Mouse (Mus musculus) embryonic facial prominence, embryonic 11.5 days (tissue): ENCODE data around the gene Cdh13. TPM values are rescaled to one million over a fixed set of nuclear protein-coding genes. Genes with fewer than 3 reads are reported as not detected.
A peak's percentile ranks its signal among the peaks of the same experiment; 100 is the strongest.

Source experiments
- ATAC-seq: fragments of 200-750 bp; cut with Nextera tagmentation; replicated peaks from 2 replicates; pipeline ENCODE4 v1.8.0; 2017; ENCODE audit warnings: low read depth; ENCODE audit not compliant: insufficient number of reproducible peaks, low FRiP score, low TSS enrichment
- DNase-seq: peaks from one replicate; pipeline ENCODE4 v3.0.0-alpha.2; 2015; ENCODE audit warnings: low spot score
- H3K27ac ChIP-seq: fragments of 300-500 bp; sonication (generic); replicated peaks from 2 replicates; pipeline ENCODE4 v1.5.1; 2014; ENCODE audit warnings: mild to moderate bottlenecking, low read depth, low read length, control low read depth
- H3K27me3 ChIP-seq: fragments of 300-500 bp; sonication (generic); 2 replicates; pipeline ENCODE4 v1.6.1; 2014; ENCODE audit warnings: mild to moderate bottlenecking, low read length, moderate library complexity, mixed read lengths; ENCODE audit not compliant: control insufficient read depth, insufficient read depth
- H3K36me3 ChIP-seq: fragments of 300-500 bp; sonication (generic); replicated peaks from 2 replicates; pipeline ENCODE4 v1.6.1; 2014; ENCODE audit warnings: low read depth, mild to moderate bottlenecking, low read length, moderate library complexity, mixed read lengths; ENCODE audit not compliant: control insufficient read depth, insufficient read depth
- H3K4me1 ChIP-seq: fragments of 300-500 bp; sonication (generic); 2 replicates; pipeline ENCODE4 v1.6.1; 2014; ENCODE audit warnings: low read length, mixed read lengths; ENCODE audit not compliant: control insufficient read depth, insufficient read depth
- H3K4me2 ChIP-seq: fragments of 300-500 bp; sonication (generic); 2 replicates; pipeline ENCODE4 v1.6.1; 2014; ENCODE audit warnings: low read depth, mild to moderate bottlenecking, control low read depth, low read length, moderate library complexity
- H3K4me3 ChIP-seq: fragments of 300-500 bp; sonication (generic); 2 replicates; pipeline ENCODE4 v1.5.1; 2014; ENCODE audit warnings: low read depth, low read length, control low read depth
- H3K9ac ChIP-seq: fragments of 300-500 bp; sonication (generic); replicated peaks from 2 replicates; pipeline ENCODE4 v1.6.1; 2014; ENCODE audit warnings: mild to moderate bottlenecking, control low read depth, low read length
- H3K9me3 ChIP-seq: fragments of 300-500 bp; sonication (generic); replicated peaks from 2 replicates; pipeline ENCODE4 v1.6.1; 2016; ENCODE audit warnings: mild to moderate bottlenecking, low read length, inconsistent platforms, mixed read lengths; ENCODE audit not compliant: control insufficient read depth
- WGBS: fragments of 180-500 bp; shearing (Covaris S2); extraction: QIAGEN DNeasy Blood & Tissue Kit; methylation state at CpG from one replicate; pipeline ENCODE4 v1.1.7; 2014; 5-methylcytosine and 5-hydroxymethylcytosine counted together
- polyA plus RNA-seq: library from polyadenylated mRNA; unstranded; fragments of >200 nt; fragmentation: Nextera tagmentation; extraction: Ambion mirVana; gene quantifications from 2 replicates; pipeline ENCODE4 v1.2.1, GENCODE M21; 2014

Gene Cdh13
- polyA plus RNA-seq, 1 experiment from 2014 or later, result 7.1 TPM

DNA sequence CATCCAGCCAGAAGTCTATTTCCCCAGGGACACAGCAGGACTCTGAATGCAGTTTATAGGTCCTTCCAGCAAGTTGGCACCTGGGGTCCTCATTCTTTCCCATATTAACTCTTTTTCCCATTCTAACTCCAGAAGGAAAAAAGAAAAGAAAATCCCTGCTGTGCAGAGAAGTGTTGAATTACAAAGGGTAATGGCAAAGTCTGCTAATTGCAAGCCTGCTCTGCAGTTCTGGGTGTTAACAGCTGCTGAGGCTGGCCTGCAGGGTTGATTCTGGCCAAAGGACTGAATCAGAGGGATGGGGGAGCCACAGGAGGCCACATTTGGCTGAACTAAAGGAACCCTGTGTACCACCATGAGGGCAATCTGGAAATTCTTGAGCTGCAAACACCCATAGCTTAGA lies 562.2 kb downstream of the Cdh13 start:
- Histone ChIP-seq H3K9ac (no peak overlapping the region), H3K4me2 (no peak overlapping the region), H3K36me3 (no peaks in the 10 kb centered on the region), H3K27ac (no peak overlapping the region), H3K9me3 (no peaks in the 10 kb centered on the region), H3K4me3 (no peak overlapping the region), H3K4me1 (no peaks in the 10 kb centered on the region), H3K27me3 (no peaks in the 10 kb centered on the region)
- DNase-seq (peak; percentile 9), ATAC-seq (no peak)

DNA sequence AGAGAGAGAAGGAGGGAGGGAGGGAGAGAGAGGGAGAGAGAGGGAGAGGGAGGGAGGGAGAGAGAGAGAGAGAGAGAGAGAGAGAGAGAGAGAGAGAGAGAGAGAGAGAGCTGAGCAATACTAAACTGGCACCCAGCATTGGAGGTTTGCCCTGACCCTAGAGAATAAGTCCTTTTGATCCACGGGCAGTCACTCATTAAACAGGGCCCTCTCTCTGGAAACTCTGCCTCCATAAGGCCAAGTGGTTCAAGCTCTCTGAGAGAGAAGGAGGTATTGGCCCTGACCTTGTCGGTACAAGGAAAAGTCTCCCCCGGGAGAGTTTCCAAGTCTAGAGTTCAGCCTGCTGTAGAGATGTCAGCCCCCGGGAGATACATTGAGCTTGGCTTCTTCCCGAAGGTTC lies 564.5 kb downstream of the Cdh13 start:
- Histone ChIP-seq H3K9me3 (no peaks in the 10 kb centered on the region), H3K4me2 (no peak overlapping the region), H3K36me3 (no peaks in the 10 kb centered on the region), H3K4me3 (no peak overlapping the region), H3K27ac (no peak overlapping the region), H3K27me3 (no peaks in the 10 kb centered on the region), H3K4me1 (no peaks in the 10 kb centered on the region), H3K9ac (no peak overlapping the region)
- DNase-seq (no peak), ATAC-seq (no peak)
- 68% methylated on average over 5 of the region's 5 CpGs for WGBS

DNA sequence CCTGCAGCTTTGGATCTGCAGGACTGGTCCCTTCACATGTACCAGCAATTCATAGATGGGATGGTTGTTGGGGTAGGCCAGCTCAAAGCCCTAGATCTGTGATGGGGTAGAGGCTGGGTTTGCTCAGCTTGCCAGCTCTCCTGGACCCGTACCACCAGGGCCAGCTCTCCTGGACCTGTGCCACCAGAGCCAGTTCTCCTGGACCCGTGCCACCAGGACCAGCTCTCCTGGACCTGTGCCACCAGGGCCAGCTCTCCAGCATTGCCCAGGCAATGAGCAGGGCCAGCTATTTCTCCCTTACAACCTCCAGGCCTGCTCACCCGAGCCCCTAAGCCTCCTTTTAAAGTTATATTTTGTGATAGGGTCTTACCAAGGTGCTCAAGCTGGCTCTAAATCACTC lies 566.0 kb downstream of the Cdh13 start:
- Histone ChIP-seq H3K27me3 (no peaks in the 10 kb centered on the region), H3K9me3 (no peaks in the 10 kb centered on the region), H3K4me3 (no peak overlapping the region), H3K4me2 (no peak overlapping the region), H3K36me3 (no peaks in the 10 kb centered on the region), H3K27ac (no peak overlapping the region), H3K4me1 (no peaks in the 10 kb centered on the region), H3K9ac (no peak overlapping the region)
- 76% methylated on average over 3 of the region's 3 CpGs for WGBS
- no peak for ATAC-seq
- no peak for DNase-seq

DNA sequence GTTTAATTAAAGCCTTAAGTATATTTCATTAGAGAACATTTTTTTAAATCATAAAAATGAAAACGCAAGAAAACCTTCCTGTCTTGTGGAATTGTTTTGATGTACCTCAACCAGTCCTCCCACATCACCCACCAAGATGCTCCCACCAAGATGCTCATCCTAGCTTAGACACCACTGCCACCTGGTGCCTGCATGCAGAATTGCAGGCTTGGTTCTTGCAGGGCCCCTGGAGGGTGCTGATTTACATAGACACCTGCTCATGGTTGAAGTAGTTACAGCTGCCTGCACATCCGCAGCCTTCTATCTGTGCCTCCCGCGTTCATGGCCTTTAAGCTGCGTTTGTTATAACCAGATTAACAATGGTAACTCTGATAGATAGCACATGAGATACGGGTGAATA lies 566.8 kb downstream of the Cdh13 start:
- Histone ChIP-seq H3K27ac (no peak overlapping the region), H3K27me3 (no peaks in the 10 kb centered on the region), H3K9me3 (no peaks in the 10 kb centered on the region), H3K4me3 (no peak overlapping the region), H3K36me3 (no peaks in the 10 kb centered on the region), H3K4me1 (no peaks in the 10 kb centered on the region), H3K4me2 (no peak overlapping the region), H3K9ac (no peak overlapping the region)
- DNase-seq (peak; percentile 85), ATAC-seq (no peak)
- WGBS, result 21% methylated on average over 6 of the region's 6 CpGs

DNA sequence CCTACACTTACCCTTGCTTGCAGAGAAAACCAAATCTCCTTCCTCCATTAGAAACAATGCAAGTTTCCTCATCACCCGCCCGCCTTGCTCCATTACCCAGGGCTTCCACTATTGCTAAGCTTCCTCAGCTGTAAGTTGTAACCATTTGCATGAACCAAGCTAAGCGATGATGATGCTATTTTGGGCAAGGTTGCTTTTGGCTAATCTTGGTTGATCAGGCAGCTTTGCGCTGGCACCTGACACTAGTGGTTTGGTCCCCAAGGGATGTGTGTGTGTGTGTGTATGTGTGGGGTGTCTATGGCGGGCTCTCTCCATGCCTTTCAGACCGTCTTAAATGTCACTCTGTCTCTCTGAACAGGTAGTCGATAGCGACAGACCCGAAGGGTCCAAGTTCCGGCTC lies 567.8 kb downstream of the Cdh13 start:
- Histone ChIP-seq H3K4me3 (no peak overlapping the region), H3K36me3 (no peaks in the 10 kb centered on the region), H3K27me3 (no peaks in the 10 kb centered on the region), H3K9me3 (no peaks in the 10 kb centered on the region), H3K4me2 (no peak overlapping the region), H3K9ac (no peak overlapping the region), H3K27ac (no peak overlapping the region), H3K4me1 (no peaks in the 10 kb centered on the region)
- 92% methylated on average over 10 of the region's 10 CpGs for WGBS
- ATAC-seq (no peak), DNase-seq (no peak)

DNA sequence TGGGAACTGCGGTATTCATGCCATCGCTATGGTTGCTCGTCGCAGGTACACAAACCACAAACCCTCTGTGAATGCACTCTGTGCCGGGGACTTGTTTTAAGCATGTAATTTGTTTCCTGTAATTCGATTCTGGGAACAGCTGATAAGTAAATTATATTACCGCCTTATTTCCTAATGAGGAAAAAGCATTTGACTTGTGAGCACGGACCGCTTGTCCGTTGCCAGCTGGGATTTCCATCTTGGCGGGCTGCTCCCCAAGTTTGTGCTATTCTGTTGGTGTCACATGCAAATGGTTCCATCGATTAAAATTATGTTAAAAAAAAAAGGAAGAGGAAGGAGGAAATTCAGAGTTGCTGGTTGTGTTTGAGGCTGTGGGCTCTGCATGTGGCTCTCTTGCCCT lies 569.3 kb downstream of the Cdh13 start:
- Histone ChIP-seq H3K27ac (no peak overlapping the region), H3K9ac (no peak overlapping the region), H3K27me3 (no peaks in the 10 kb centered on the region), H3K9me3 (no peaks in the 10 kb centered on the region), H3K4me1 (no peaks in the 10 kb centered on the region), H3K4me2 (no peak overlapping the region), H3K4me3 (no peak overlapping the region), H3K36me3 (no peaks in the 10 kb centered on the region)
- DNase-seq, result peak; percentile 11
- no peak for ATAC-seq
- WGBS, result 73% methylated on average over 12 of the region's 12 CpGs

DNA sequence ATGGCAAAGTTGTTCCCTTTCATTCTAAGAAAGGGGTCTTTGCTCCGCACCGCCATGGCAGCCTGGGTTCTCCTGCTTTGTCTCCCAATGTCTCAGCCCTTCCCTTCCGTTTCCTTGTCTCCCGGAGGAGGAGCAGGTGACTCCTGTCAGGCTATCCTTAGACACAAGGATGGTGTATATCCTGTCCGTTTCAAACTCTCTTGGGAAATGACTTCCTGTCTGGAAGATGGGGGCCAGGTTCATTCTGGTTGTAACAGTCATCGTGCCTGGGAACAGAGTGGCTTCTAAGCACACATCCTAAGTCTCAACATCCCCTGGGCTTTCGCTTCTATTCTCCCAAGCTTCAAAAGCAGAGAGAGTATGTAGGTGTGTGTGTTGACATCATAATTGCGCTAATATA lies 571.1 kb downstream of the Cdh13 start:
- no peak overlapping the region for H3K27ac ChIP-seq
- no peaks in the 10 kb centered on the region for H3K9me3 ChIP-seq
- DNase-seq (no peak), ATAC-seq (no peak)
- H3K4me3 ChIP-seq, result no peak overlapping the region
- no peaks in the 10 kb centered on the region for H3K36me3 ChIP-seq
- H3K27me3 ChIP-seq, result no peaks in the 10 kb centered on the region
- 81% methylated on average over 8 of the region's 8 CpGs for WGBS
- H3K4me1 ChIP-seq, result no peaks in the 10 kb centered on the region
- no peak overlapping the region for H3K4me2 ChIP-seq
- H3K9ac ChIP-seq, result no peak overlapping the region

DNA sequence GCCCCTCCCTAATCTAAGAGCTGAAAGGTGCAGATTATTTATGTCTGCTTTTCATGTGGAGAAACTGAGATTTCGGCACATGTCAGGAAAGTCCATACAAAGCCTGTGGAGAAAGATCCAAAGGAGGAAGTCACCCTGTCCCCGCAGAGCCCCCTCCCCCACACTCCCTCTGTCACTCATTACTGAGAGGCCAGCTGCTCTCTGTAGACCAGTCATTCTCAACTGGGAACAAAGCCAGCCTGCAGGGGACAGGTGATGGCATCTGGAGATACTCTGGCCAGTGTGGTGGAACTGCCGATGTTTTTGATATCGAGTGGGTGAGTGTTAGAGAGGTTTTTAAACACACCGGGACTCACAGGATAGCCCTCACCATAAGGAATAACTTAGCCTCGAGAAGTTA lies 582.8 kb downstream of the Cdh13 start:
- Histone ChIP-seq H3K4me2 (no peak overlapping the region), H3K27ac (no peak overlapping the region), H3K4me3 (no peak overlapping the region), H3K4me1 (no peaks in the 10 kb centered on the region), H3K9ac (no peak overlapping the region), H3K36me3 (no peaks in the 10 kb centered on the region), H3K9me3 (no peaks in the 10 kb centered on the region), H3K27me3 (no peaks in the 10 kb centered on the region)
- ATAC-seq, result no peak
- WGBS, result 74% methylated on average over 6 of the region's 6 CpGs
- DNase-seq, result no peak

DNA sequence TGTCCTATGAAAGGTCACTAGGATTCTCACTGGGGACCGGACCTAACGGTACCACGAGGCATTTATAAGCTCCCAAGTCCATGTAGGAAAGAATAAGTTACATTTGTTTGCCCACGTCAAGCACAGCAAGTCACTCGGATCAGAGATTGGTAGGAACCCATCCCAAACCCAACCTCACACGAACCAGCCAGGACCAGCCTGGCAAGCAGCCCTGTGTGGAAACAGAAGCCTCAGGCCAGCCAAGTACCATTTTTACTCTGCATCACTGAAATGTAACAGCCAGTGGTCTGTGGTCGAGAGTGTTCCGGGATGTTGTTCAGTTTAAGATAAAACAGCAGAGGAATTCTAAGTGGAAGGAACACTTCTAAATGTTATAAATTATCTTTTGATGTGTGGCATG lies 587.2 kb downstream of the Cdh13 start:
- DNase-seq (no peak), ATAC-seq (no peak)
- Histone ChIP-seq H3K4me2 (no peak overlapping the region), H3K9ac (no peak overlapping the region), H3K4me3 (no peak overlapping the region), H3K27ac (no peak overlapping the region), H3K27me3 (no peaks in the 10 kb centered on the region), H3K4me1 (no peaks in the 10 kb centered on the region), H3K9me3 (no peaks in the 10 kb centered on the region), H3K36me3 (no peaks in the 10 kb centered on the region)
- WGBS, result 83% methylated on average over 8 of the region's 8 CpGs
